Mouse (Mus musculus): Measurements from ENCODE around the gene Sdf4.

GRCm38 (mm10) chr4:155943049-155943452 lies 49.6 kb upstream of the Sdf4 start:
- TF ChIP-seq POLR2A (IDR thresholded peaks at IDR 0.05; ENCODE audit: borderline replicate concordance, control insufficient read depth, low read depth, low read length): no peak
- no peak for TF ChIP-seq CTCF (IDR thresholded peaks at IDR 0.05; ENCODE audit: control insufficient read depth, insufficient read depth, low read length)
